18 mouse cellular contexts compared by ENCODE assay signal in genomic region chr1:3094910-3095309, GRCm38 (mm10).
A peak's percentile ranks its signal among the peaks of the same experiment; 100 is the strongest.
DNase-seq lines count a peak whose midpoint lies in the region; ATAC-seq lines count a peak whose summit lies in the region.
"Had no signal": no experiment of that assay in that cellular context is flagged by ENCODE, and none has a peak within 500 bp of the region (broad histone marks: within the 10 kb centered on the region; RNA-seq: fewer than 3 reads in every experiment).

No protein-coding gene starts in this region.

- H3K4me1 ChIP-seq in forebrain, embryonic 15.5 days = peaks cover 15% of the 10 kb centered on the region
- no peaks in the 10 kb centered on the region for H3K4me1 ChIP-seq in heart, embryonic 10.5 days
- H3K4me1 ChIP-seq: intestine, embryonic 15.5 days; kidney, embryonic 15.5 days; limb, embryonic 15.5 days; neural tube, embryonic 13.5 days had no signal

- no peaks in the 10 kb centered on the region for H3K36me3 ChIP-seq in forebrain, embryonic 15.5 days
- H3K36me3 ChIP-seq in heart, embryonic 10.5 days = no peaks in the 10 kb centered on the region
- H3K36me3 ChIP-seq: intestine, embryonic 15.5 days; kidney, embryonic 15.5 days; limb, embryonic 15.5 days; neural tube, embryonic 13.5 days had no signal

- H3K27ac ChIP-seq in forebrain, embryonic 15.5 days (replicated peaks) = peak overlapping the region; percentile 62
- H3K27ac ChIP-seq in heart, embryonic 10.5 days = no peak overlapping the region
- H3K27ac ChIP-seq: intestine, embryonic 15.5 days; kidney, embryonic 15.5 days; limb, embryonic 15.5 days; neural tube, embryonic 13.5 days had no signal

- ATAC-seq in frontal cortex, adult (ENCODE audit: low TSS enrichment) = peak; percentile 99
- ATAC-seq in forebrain, embryonic 15.5 days (replicated peaks) = peak; percentile 99
- ATAC-seq: intestine, embryonic 15.5 days; liver, postnatal 0 days had no signal

- H3K4me3 ChIP-seq in forebrain, embryonic 15.5 days = no peak overlapping the region
- H3K4me3 ChIP-seq in heart, embryonic 10.5 days = no peak overlapping the region
- H3K4me3 ChIP-seq: intestine, embryonic 15.5 days; kidney, embryonic 15.5 days; limb, embryonic 15.5 days; neural tube, embryonic 13.5 days had no signal

- no peak overlapping the region for H3K9ac ChIP-seq in forebrain, embryonic 15.5 days (replicated peaks)
- H3K9ac ChIP-seq: intestine, embryonic 15.5 days; kidney, embryonic 15.5 days; limb, embryonic 15.5 days; liver, postnatal 0 days; neural tube, embryonic 13.5 days had no signal

- DNase-seq in frontal cortex, postnatal 25 days (ENCODE audit: low spot score in 2 of 2) = no peak
- DNase-seq in left cerebral cortex, postnatal 14 days (ENCODE audit: low spot score in 2 of 2) = peak; percentile 6 to 17
- no peak for DNase-seq in left cerebral cortex, adult 8-10 months (ENCODE audit: low spot score in 2 of 2)
- DNase-seq in brain, adult 2 months (ENCODE audit: low read depth, low spot score) = peak; percentile 61
- no peak for DNase-seq in thymus, postnatal 14 days
- DNase-seq in heart, embryonic 10.5 days (ENCODE audit: low spot score) = no peak
- DNase-seq: adrenal gland, postnatal 36 days; cerebellum, postnatal 14 days; embryo, embryonic 11 days; heart, adult 11 months; heart, postnatal 4 days; liver, postnatal 0 days had no signal

- H3K9me3 ChIP-seq in forebrain, embryonic 15.5 days = no peaks in the 10 kb centered on the region
- no peaks in the 10 kb centered on the region for H3K9me3 ChIP-seq in heart, embryonic 10.5 days
- H3K9me3 ChIP-seq: intestine, embryonic 15.5 days; kidney, embryonic 15.5 days; limb, embryonic 15.5 days; neural tube, embryonic 13.5 days had no signal

- no peaks in the 10 kb centered on the region for H3K27me3 ChIP-seq in forebrain, embryonic 15.5 days
- H3K27me3 ChIP-seq in heart, embryonic 10.5 days (ENCODE audit: insufficient read depth, poor library complexity, severe bottlenecking) = no peaks in the 10 kb centered on the region
- H3K27me3 ChIP-seq: intestine, embryonic 15.5 days; kidney, embryonic 15.5 days; limb, embryonic 15.5 days; neural tube, embryonic 13.5 days had no signal

- intact Hi-C loops in left cerebral cortex, postnatal 14 days (cut with DNase I) = no loop called here

- WGBS in forebrain, embryonic 15.5 days = 9% methylated on average over 1 of the region's 1 CpGs
- WGBS in heart, embryonic 10.5 days = 65% methylated on average over 1 of the region's 1 CpGs

- H3K4me2 ChIP-seq in forebrain, embryonic 15.5 days (replicated peaks) = no peak overlapping the region
- H3K4me2 ChIP-seq: intestine, embryonic 15.5 days; kidney, embryonic 15.5 days; limb, embryonic 15.5 days; neural tube, embryonic 13.5 days had no signal

Comparison
In these comparisons a context has a peak if more than half of its experiments do, and no peak if none do; other contexts are left out.
1. DNase-seq: peak in left cerebral cortex, postnatal 14 days (2 of 2) and brain, adult 2 months (single experiment); none in frontal cortex, postnatal 25 days (0 of 2), left cerebral cortex, adult 8-10 months (0 of 2), thymus, postnatal 14 days (single experiment) and heart, embryonic 10.5 days (single experiment).